Mouse (Mus musculus) kidney, postnatal 4 days (tissue): Measurements from ENCODE around the gene Pkn3.

Source experiments
- DNase-seq, 2 experiments: peaks; one replicate each; pipeline ENCODE4 v3.0.0; 2021; ENCODE audit warnings: mixed read lengths in 2 of 2

Pkn3 gene

GRCm38 (mm10) chr2:30063791-30064190 is 13.7 kb upstream of the Pkn3 start:
- no peak for DNase-seq

- no peak for DNase-seq
These were observed 13.2 kb upstream of the Pkn3 start for GRCm38 (mm10) chr2:30064298-30064697.

GRCm38 (mm10) chr2:30066046-30066901 is 11.2 kb upstream of the Pkn3 start:
- DNase-seq = peak; percentile 97 to 98

- DNase-seq = peak; percentile 65 to 77
These were observed 10.2 kb upstream of the Pkn3 start for GRCm38 (mm10) chr2:30067031-30067888.

- no peak for DNase-seq
These were observed 9.5 kb upstream of the Pkn3 start for GRCm38 (mm10) chr2:30067962-30068361.

GRCm38 (mm10) chr2:30072875-30073274 is 4.6 kb upstream of the Pkn3 start:
- DNase-seq = no peak

GRCm38 (mm10) chr2:30073285-30073684 is 4.2 kb upstream of the Pkn3 start:
- no peak for DNase-seq

GRCm38 (mm10) chr2:30075625-30076024 is 1.9 kb upstream of the Pkn3 start:
- no peak for DNase-seq

GRCm38 (mm10) chr2:30076439-30076838 is 1.0 kb upstream of the Pkn3 start:
- DNase-seq = no peak

- no peak for DNase-seq
These were observed 525 bp upstream of the Pkn3 start for GRCm38 (mm10) chr2:30076959-30077358.

GRCm38 (mm10) chr2:30078349-30078712 is 847 bp downstream of the Pkn3 start:
- peak; percentile 31 to 48 for DNase-seq

GRCm38 (mm10) chr2:30078760-30079159 is 1.3 kb downstream of the Pkn3 start:
- DNase-seq = no peak

- no peak for DNase-seq
These were observed 2.8 kb downstream of the Pkn3 start for GRCm38 (mm10) chr2:30080181-30080800.

- DNase-seq = no peak
These were observed 6.6 kb downstream of the Pkn3 start for GRCm38 (mm10) chr2:30084113-30084512.

GRCm38 (mm10) chr2:30084632-30085031 is 7.1 kb downstream of the Pkn3 start:
- no peak for DNase-seq

- DNase-seq = no peak
These were observed 9.8 kb downstream of the Pkn3 start for GRCm38 (mm10) chr2:30087310-30087709.

GRCm38 (mm10) chr2:30091521-30091920 is 14.0 kb downstream of the Pkn3 start:
- no peak for DNase-seq

- DNase-seq = no peak
These were observed 14.9 kb downstream of the Pkn3 start for GRCm38 (mm10) chr2:30092280-30092918.

- peak; percentile 94 to 97 for DNase-seq
These were observed 16.2 kb downstream of the Pkn3 start, which contains the start of gene Zdhhc12 for GRCm38 (mm10) chr2:30093471-30094207. Gene Zdhhc12, minus strand, starts transcription at chr2:30093648.

GRCm38 (mm10) chr2:30094208-30094588 is 16.7 kb downstream of the Pkn3 start:
- DNase-seq = peak; percentile 29 to 38

GRCm38 (mm10) chr2:30095882-30096527 is 18.5 kb downstream of the Pkn3 start:
- peak; percentile 81 to 83 for DNase-seq
